Mouse (Mus musculus): Measurements from ENCODE around the gene Sod1. TPM values are rescaled to one million over a fixed set of nuclear protein-coding genes. Genes with fewer than 3 reads are reported as not detected.

Gene Sod1
- 855 and 861 TPM in 2 replicates for polyA plus RNA-seq (2015; fragmentation: Nextera tagmentation; extraction: Ambion mirVana)

DNA sequence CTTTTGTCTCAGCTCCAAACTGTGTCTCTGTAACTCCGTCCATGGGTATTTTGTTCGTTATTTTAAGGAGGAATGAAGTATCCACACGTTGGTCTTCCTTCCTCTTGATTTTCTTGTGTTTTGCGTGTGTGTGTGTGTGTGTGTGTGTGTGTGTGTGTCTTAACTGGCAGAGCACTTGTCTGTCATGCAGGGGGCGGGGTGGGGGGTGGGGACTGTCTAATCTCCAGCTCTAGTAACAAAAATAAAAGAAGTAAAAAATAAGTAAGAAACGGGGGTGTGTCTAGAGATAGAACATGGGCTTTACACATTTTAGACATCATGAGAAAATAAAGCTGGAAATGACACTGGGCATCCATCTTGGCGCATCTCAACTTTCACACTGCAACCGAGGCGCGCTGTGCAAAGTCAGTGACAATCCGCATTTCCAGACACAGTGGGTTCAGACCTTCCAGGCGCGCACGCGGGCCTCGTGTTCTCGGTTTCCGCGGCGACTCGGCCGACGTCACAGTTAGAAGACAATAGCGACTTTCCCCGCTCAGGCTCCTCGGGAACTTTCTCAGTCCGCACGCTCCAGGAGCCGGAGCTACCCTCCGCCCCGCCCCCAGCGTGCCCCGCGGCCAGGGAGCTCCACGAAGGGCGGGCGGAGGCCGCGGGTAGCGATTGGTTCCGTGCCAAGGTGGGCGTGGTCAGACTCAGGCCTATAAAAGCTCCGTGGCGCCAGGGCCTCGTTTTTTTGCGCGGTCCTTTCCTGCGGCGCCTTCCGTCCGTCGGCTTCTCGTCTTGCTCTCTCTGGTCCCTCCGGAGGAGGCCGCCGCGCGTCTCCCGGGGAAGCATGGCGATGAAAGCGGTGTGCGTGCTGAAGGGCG lies at the start of gene Sod1:
TSS of gene Sod1 (plus strand) at position 729 of the 866 bp plus-strand sequence.
- ATAC-seq (replicated peaks): peak; percentile 93
- WGBS: 2% methylated on average over 62 of the region's 63 CpGs
- Histone ChIP-seq H3K9me3 (no peaks in the 10 kb centered on the region), H3K9ac (peak within 1 kb of the TSS; percentile 84), H3K4me2 (peak within 1 kb of the TSS; percentile 61), H3K4me1 (peaks cover 22% of the 10 kb centered on the region), H3K36me3 (replicated peaks) (peaks cover 5% of the 10 kb centered on the region; the same call in 1 of the 2 replicates), H3K27me3 (replicated peaks) (no peaks in the 10 kb centered on the region), H3K27ac (peak within 1 kb of the TSS; percentile 89), H3K4me3 (peak within 1 kb of the TSS; percentile 83)

GRCm38 (mm10) chr16:90171416-90171815 lies 49.1 kb upstream of the Sod1 start:
- H3K4me3 ChIP-seq: no peak overlapping the region
- H3K4me2 ChIP-seq: peak overlapping the region; percentile 17; the same call in 1 of the 2 replicates
- peak overlapping the region; percentile 48; the same call in 1 of the 2 replicates for H3K27ac ChIP-seq
- no peak overlapping the region for H3K9ac ChIP-seq
- no peaks in the 10 kb centered on the region for H3K36me3 ChIP-seq (replicated peaks)
- 16% methylated on average over 8 of the region's 8 CpGs for WGBS
- no peaks in the 10 kb centered on the region for H3K27me3 ChIP-seq (replicated peaks)
- peaks cover 12% of the 10 kb centered on the region for H3K4me1 ChIP-seq
- H3K9me3 ChIP-seq: no peaks in the 10 kb centered on the region
- peak; percentile 70 for ATAC-seq (replicated peaks)

DNA sequence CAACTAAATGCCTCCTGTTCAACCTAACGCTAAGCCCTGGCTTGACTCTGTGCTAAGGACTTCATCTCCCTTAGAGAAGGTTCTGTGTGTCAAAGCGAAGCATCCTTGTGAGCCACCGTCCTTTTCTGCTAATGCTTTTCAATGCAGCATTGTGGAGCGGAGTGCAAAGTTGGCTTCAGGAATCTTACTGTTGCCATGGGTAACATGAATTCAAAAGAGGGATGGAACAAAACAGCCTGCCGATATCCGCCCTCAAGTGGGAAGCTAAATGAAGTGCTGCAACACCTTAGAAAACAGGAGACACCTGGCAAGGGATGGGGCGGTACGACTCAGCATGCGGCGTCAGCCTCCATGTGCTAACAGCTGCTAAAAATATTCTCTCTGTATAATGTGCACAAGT lies 44.1 kb upstream of the Sod1 start:
- WGBS: 15% methylated on average over 10 of the region's 10 CpGs
- Histone ChIP-seq H3K27ac (peak overlapping the region; percentile 69), H3K9ac (no peak overlapping the region), H3K9me3 (no peaks in the 10 kb centered on the region), H3K4me2 (peak overlapping the region; percentile 31), H3K4me1 (peaks cover 12% of the 10 kb centered on the region), H3K4me3 (no peak overlapping the region), H3K36me3 (replicated peaks) (no peaks in the 10 kb centered on the region), H3K27me3 (replicated peaks) (no peaks in the 10 kb centered on the region)
- ATAC-seq (replicated peaks): peak; percentile 80

DNA sequence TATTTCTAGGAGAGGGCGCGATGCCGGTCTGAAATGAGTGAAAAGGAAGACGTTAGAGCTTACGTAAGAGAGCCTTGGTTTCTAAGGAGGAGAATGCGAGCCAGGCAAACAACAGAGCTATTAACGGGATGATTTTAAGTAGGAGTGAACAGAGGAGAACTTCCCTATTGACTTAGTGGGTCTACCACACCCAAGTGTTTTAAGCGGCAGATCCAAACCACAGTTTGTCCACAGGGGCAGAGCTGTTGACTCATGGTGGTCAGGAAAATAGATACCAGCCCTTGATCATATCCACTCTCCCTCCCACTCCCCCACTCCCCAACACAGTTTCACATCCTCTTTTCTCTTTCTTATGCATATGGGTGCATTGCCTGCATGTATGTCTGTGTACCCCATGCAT lies 43.1 kb upstream of the Sod1 start:
- Histone ChIP-seq H3K27ac (no peak overlapping the region), H3K4me3 (no peak overlapping the region), H3K9ac (no peak overlapping the region), H3K36me3 (replicated peaks) (no peaks in the 10 kb centered on the region), H3K27me3 (replicated peaks) (no peaks in the 10 kb centered on the region), H3K4me2 (no peak overlapping the region), H3K9me3 (no peaks in the 10 kb centered on the region), H3K4me1 (peaks cover 11% of the 10 kb centered on the region)
- no peak for ATAC-seq (replicated peaks)
- 72% methylated on average over 8 of the region's 8 CpGs for WGBS

DNA sequence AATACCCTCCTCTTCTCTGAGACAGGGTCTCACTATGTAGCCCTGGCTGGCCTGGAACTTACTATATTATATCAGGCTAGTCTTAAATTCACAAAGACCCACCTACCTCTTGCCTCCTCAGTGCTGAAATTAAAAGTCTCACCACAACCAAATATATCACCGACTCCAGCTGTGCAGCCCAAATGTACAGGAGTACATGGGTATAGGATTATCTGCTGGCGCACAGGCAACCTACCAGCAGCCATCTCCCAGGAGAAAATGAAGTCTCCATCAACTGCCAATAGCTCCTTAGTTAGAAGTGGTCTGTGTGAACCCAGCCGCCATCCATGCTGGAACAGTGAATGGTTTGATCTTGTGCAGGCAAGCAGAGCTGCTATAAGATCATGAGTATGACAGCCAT lies 42.1 kb upstream of the Sod1 start:
- H3K9ac ChIP-seq: no peak overlapping the region
- 96% methylated on average over 3 of the region's 3 CpGs for WGBS
- H3K27me3 ChIP-seq (replicated peaks): no peaks in the 10 kb centered on the region
- no peaks in the 10 kb centered on the region for H3K36me3 ChIP-seq (replicated peaks)
- peaks cover 11% of the 10 kb centered on the region for H3K4me1 ChIP-seq
- H3K4me3 ChIP-seq: no peak overlapping the region
- no peak for ATAC-seq (replicated peaks)
- no peaks in the 10 kb centered on the region for H3K9me3 ChIP-seq
- H3K4me2 ChIP-seq: no peak overlapping the region
- no peak overlapping the region for H3K27ac ChIP-seq

- Histone ChIP-seq H3K4me2 (no peak overlapping the region), H3K27ac (no peak overlapping the region), H3K4me1 (peaks cover 11% of the 10 kb centered on the region), H3K9me3 (no peaks in the 10 kb centered on the region), H3K36me3 (replicated peaks) (no peaks in the 10 kb centered on the region), H3K9ac (no peak overlapping the region), H3K4me3 (no peak overlapping the region), H3K27me3 (replicated peaks) (no peaks in the 10 kb centered on the region)
- WGBS: 90% methylated on average over 5 of the region's 5 CpGs
- no peak for ATAC-seq (replicated peaks)
Observed at GRCm38 (mm10) chr16:90179892-90180291, 40.7 kb upstream of the Sod1 start.

DNA sequence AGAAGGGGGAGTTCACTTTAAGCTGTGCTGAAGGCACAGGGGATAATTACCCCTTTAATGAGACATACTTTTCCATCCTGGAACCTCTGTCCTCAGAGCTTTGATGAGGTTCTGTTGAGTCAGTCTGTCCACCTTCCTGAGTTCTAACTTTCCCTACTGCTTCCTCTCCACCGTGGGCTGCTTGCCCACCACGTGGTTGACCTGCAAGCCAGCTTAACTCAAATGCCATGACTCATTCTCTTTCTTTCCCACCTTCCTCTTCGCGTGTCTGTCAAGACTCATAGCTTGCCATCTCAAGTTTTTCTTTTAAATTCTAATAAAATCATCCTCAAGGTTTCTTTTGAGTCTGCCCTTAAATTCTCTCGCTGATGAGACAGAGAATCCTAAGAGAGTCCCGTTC lies 39.6 kb upstream of the Sod1 start:
- Histone ChIP-seq H3K27me3 (replicated peaks) (no peaks in the 10 kb centered on the region), H3K27ac (no peak overlapping the region), H3K9ac (no peak overlapping the region), H3K4me3 (no peak overlapping the region), H3K4me2 (no peak overlapping the region), H3K36me3 (replicated peaks) (no peaks in the 10 kb centered on the region), H3K9me3 (no peaks in the 10 kb centered on the region), H3K4me1 (peaks cover 9% of the 10 kb centered on the region)
- 84% methylated on average over 6 of the region's 6 CpGs for WGBS
- ATAC-seq (replicated peaks): no peak

- Histone ChIP-seq H3K27ac (no peak overlapping the region), H3K4me1 (peaks cover 3% of the 10 kb centered on the region)
Observed at GRCm38 (mm10) chr16:90181673-90182072, 38.9 kb upstream of the Sod1 start.

GRCm38 (mm10) chr16:90184135-90184534 lies 36.4 kb upstream of the Sod1 start:
- Histone ChIP-seq H3K4me2 (no peak overlapping the region), H3K9ac (no peak overlapping the region), H3K27ac (no peak overlapping the region), H3K4me1 (no peaks in the 10 kb centered on the region), H3K27me3 (replicated peaks) (no peaks in the 10 kb centered on the region), H3K9me3 (no peaks in the 10 kb centered on the region), H3K4me3 (no peak overlapping the region), H3K36me3 (replicated peaks) (no peaks in the 10 kb centered on the region)
- WGBS: 85% methylated on average over 6 of the region's 6 CpGs
- no peak for ATAC-seq (replicated peaks)

More at GRCm38 (mm10) chr16:90181673-90182072, 38.9 kb upstream of the Sod1 start:
- H3K27me3 ChIP-seq (replicated peaks): no peaks in the 10 kb centered on the region
- no peak overlapping the region for H3K4me3 ChIP-seq
- no peaks in the 10 kb centered on the region for H3K36me3 ChIP-seq (replicated peaks)
- H3K9ac ChIP-seq: no peak overlapping the region
- no peaks in the 10 kb centered on the region for H3K9me3 ChIP-seq
- H3K4me2 ChIP-seq: no peak overlapping the region
- WGBS: 91% methylated on average over 8 of the region's 8 CpGs
- ATAC-seq (replicated peaks): no peak

DNA sequence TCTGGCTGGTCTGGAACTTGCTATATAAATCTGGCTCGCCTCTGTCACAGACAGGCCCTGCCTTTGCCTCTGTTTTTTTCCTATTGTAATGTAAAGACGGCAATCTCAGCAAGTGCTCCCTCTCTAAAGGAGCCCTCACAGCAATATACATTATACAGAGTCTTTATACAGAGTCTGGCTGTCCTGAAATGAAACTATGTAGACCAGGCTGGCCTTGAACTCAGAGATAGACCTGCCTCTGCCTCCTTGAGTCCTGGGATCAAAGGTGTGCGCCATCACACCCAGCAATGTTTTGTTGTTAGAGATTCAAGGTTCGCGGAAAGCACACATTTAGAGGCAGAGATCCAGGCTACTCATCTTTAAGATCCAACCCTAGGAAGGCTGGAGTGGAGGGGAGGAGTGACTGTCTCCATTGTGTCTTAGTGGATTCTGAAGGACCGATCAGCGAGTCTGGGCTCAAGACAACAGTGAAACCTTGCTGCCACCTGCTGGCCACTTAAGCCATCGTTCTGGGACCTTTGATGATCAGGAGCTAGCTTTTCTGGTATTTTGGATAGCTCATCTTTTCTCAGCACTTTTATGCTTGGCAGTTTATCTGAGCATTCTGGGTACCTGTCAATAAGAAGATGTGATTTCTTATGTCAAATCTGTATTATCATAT lies 34.5 kb upstream of the Sod1 start:
- Histone ChIP-seq H3K4me2 (no peak overlapping the region), H3K27ac (no peak overlapping the region), H3K36me3 (replicated peaks) (no peaks in the 10 kb centered on the region), H3K4me1 (no peaks in the 10 kb centered on the region), H3K9me3 (no peaks in the 10 kb centered on the region), H3K9ac (no peak overlapping the region), H3K4me3 (no peak overlapping the region), H3K27me3 (replicated peaks) (no peaks in the 10 kb centered on the region)
- WGBS: 43% methylated on average over 8 of the region's 8 CpGs
- peak; percentile 81 for ATAC-seq (replicated peaks)

DNA sequence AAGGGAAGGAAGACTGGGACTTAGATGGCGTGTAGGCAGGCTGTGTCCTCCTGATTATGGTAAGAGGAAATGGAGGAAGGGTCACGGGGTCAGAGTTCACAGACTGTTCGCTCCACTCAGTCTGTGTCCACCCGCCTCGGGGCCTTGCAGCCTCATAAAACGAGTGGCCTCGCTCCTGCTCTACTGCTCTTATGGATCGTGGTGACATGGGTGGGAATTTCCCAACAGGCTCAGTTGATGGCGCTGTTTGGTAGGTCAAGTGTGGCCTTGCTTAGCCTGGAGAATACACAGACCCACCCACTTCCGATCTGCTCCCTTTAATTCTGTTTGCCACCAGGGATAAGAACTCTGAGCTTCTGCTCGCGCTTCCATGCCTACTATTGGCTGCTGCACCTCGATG lies 33.1 kb upstream of the Sod1 start:
- no peak for ATAC-seq (replicated peaks)
- 45% methylated on average over 13 of the region's 13 CpGs for WGBS

DNA sequence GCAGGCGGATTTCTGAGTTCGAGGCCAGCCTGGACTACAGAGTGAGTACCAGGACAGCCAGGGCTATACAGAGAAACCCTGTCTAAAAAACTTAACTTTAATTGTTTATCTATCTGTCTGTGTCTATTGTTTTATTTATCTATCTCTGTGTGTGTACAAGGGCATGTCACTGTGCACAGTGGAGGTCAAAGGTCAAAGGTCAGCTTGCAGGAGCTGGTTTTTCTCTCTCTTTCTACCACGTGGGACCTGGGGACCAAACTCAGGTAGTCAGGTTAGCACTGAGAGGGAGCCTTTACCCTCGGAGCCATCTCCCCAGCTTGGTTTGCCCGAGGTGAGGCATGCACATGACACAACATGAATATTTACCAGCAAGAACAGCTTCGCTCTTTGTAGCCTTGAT lies 29.3 kb upstream of the Sod1 start:
- Histone ChIP-seq H3K9ac (no peak overlapping the region), H3K4me3 (no peak overlapping the region), H3K4me1 (no peaks in the 10 kb centered on the region), H3K9me3 (no peaks in the 10 kb centered on the region), H3K36me3 (replicated peaks) (no peaks in the 10 kb centered on the region), H3K27me3 (replicated peaks) (no peaks in the 10 kb centered on the region), H3K27ac (no peak overlapping the region), H3K4me2 (no peak overlapping the region)
- no peak for ATAC-seq (replicated peaks)
- 69% methylated on average over 6 of the region's 6 CpGs for WGBS

More for the DNA sequence above, 33.1 kb upstream of the Sod1 start:
- Histone ChIP-seq H3K4me3 (no peak overlapping the region), H3K27me3 (replicated peaks) (no peaks in the 10 kb centered on the region), H3K36me3 (replicated peaks) (no peaks in the 10 kb centered on the region), H3K27ac (no peak overlapping the region), H3K4me1 (no peaks in the 10 kb centered on the region), H3K9me3 (no peaks in the 10 kb centered on the region), H3K9ac (no peak overlapping the region), H3K4me2 (no peak overlapping the region)

Measured in midbrain, embryonic 15.5 days (tissue).